Mouse (Mus musculus) liver, embryonic 14.5 days (tissue): Measurements from ENCODE around the gene Alx3.

Source experiments
- CTCF ChIP-seq: IDR thresholded peaks from 2 replicates; pipeline ENCODE4 v1.5.1; 2016; ENCODE audit warnings: antibody characterized with exemption, low read depth, control low read depth
- EP300 ChIP-seq: IDR thresholded peaks from 2 replicates; pipeline ENCODE4 v1.6.1; 2016; ENCODE audit warnings: antibody characterized with exemption, low read depth

DNA sequence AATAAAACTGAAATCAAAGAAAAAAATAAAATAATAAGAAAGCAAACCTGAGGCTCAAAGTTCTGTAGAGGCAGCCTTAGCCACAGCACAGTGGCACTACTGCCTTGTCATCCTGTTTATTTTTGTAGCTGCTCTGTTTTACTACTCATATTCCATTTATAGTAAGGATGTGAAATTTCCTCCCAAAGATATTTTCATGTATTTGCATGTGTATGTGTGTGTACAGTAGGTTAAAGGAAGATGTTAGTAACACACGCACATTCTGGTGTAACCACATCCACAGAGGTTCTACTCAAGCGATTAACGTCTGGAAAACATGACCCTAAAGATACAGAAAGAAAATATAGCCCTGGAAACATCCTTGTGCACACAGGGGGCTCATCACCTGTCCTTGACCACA, 18.0 kb upstream of the Alx3 start:
- TF ChIP-seq CTCF = no peak
- no peak for TF ChIP-seq EP300
